Mouse (Mus musculus): ENCODE data around the gene Areg.

- TF ChIP-seq CTCF (conservative IDR thresholded peaks at IDR 0.05; ENCODE audit: insufficient read depth, insufficient read length, low read depth, low read length) (no peak), POLR2A (IDR thresholded peaks at IDR 0.05; ENCODE audit: low read depth, low read length) (no peak)
Measured at GRCm38 (mm10) chr5:91114574-91114973, 24.8 kb upstream of the Areg start.

Data from kidney, adult 2 months (tissue).